Mouse (Mus musculus) olfactory bulb, adult 2 months (tissue): Measurements from ENCODE around the gene Rtca. TPM values are rescaled to one million over a fixed set of nuclear protein-coding genes. Genes with fewer than 3 reads are reported as not detected.

Experiments used
- H3K27ac ChIP-seq: fragments of 200-500 bp; 2 replicates; pipeline ENCODE4 v1.5.1; 2012; ENCODE audit warnings: low read depth, low read length; ENCODE audit not compliant: insufficient read depth
- H3K4me1 ChIP-seq: fragments of 200-500 bp; 2 replicates; pipeline ENCODE4 v1.6.1; 2012; ENCODE audit warnings: low read length; ENCODE audit not compliant: control insufficient read depth, insufficient read depth
- H3K4me3 ChIP-seq: fragments of 200-500 bp; 2 replicates; pipeline ENCODE4 v1.5.1; 2012; ENCODE audit warnings: mild to moderate bottlenecking, low read depth, low read length, moderate library complexity; ENCODE audit not compliant: insufficient read depth
- CTCF ChIP-seq: fragments of 200-500 bp; IDR thresholded peaks from 2 replicates; pipeline ENCODE4 v1.5.1; 2012; ENCODE audit warnings: low read depth, mild to moderate bottlenecking, low read length, moderate library complexity; ENCODE audit not compliant: insufficient read depth
- POLR2A ChIP-seq: fragments of 200-500 bp; IDR thresholded peaks from 2 replicates; pipeline ENCODE4 v1.6.1; 2012; ENCODE audit warnings: mild to moderate bottlenecking, low read depth, low read length, moderate library complexity; ENCODE audit not compliant: insufficient read depth
- WGBS: fragments of 180-500 bp; shearing (Covaris S2); methylation state at CpG from one replicate; pipeline ENCODE4 v1.1.7; 2018; 5-methylcytosine and 5-hydroxymethylcytosine counted together
- polyA plus RNA-seq: library from polyadenylated mRNA; stranded (reverse); fragments of >200 nt; gene quantifications from 2 replicates; pipeline ENCODE4 v1.2.4, GENCODE M21; 2012; ENCODE audit warnings: low replicate concordance; ENCODE audit not compliant: missing spikeins, insufficient read depth, insufficient read length

Gene Rtca
- polyA plus RNA-seq, 1 experiment, result not detected

GRCm38 (mm10) chr3:116480937-116481336 lies 27.1 kb downstream of the Rtca start:
- H3K27ac ChIP-seq, result no peak overlapping the region
- TF ChIP-seq POLR2A (no peak), CTCF (no peak)
- H3K4me3 ChIP-seq, result no peak overlapping the region
- WGBS, result 73% methylated on average over 5 of the region's 5 CpGs
- no peaks in the 10 kb centered on the region for H3K4me1 ChIP-seq

GRCm38 (mm10) chr3:116480119-116480518 lies 27.9 kb downstream of the Rtca start:
- no peak for TF ChIP-seq CTCF
- TF ChIP-seq POLR2A, result no peak
- Histone ChIP-seq H3K4me3 (no peak overlapping the region), H3K27ac (no peak overlapping the region), H3K4me1 (no peaks in the 10 kb centered on the region)
- 55% methylated on average over 2 of the region's 2 CpGs for WGBS

- Histone ChIP-seq H3K4me3 (no peak overlapping the region), H3K27ac (no peak overlapping the region), H3K4me1 (no peaks in the 10 kb centered on the region)
- WGBS, result 92% methylated on average over 7 of the region's 7 CpGs
- TF ChIP-seq POLR2A (no peak), CTCF (no peak)
Measured at GRCm38 (mm10) chr3:116477351-116477750, 30.7 kb downstream of the Rtca start.

- no peak overlapping the region for H3K4me3 ChIP-seq
- H3K4me1 ChIP-seq, result no peaks in the 10 kb centered on the region
- WGBS, result 66% methylated on average over 5 of the region's 5 CpGs
- TF ChIP-seq CTCF (no peak), POLR2A (no peak)
- H3K27ac ChIP-seq, result no peak overlapping the region
Measured at GRCm38 (mm10) chr3:116476686-116477298, 31.2 kb downstream of the Rtca start.

- no peak overlapping the region for H3K27ac ChIP-seq
- H3K4me1 ChIP-seq, result no peaks in the 10 kb centered on the region
- TF ChIP-seq POLR2A (no peak), CTCF (no peak)
- 45% methylated on average over 11 of the region's 11 CpGs for WGBS
- no peak overlapping the region for H3K4me3 ChIP-seq
Measured at GRCm38 (mm10) chr3:116474602-116475001, 33.4 kb downstream of the Rtca start.

- no peak for TF ChIP-seq POLR2A
- Histone ChIP-seq H3K27ac (no peak overlapping the region), H3K4me3 (no peak overlapping the region), H3K4me1 (no peaks in the 10 kb centered on the region)
- WGBS, result 94% methylated on average over 12 of the region's 12 CpGs
Measured at GRCm38 (mm10) chr3:116465709-116466108, 42.3 kb downstream of the Rtca start.

- Histone ChIP-seq H3K27ac (no peak overlapping the region), H3K4me1 (no peaks in the 10 kb centered on the region), H3K4me3 (no peak overlapping the region)
- TF ChIP-seq CTCF, result no peak
- no peak for TF ChIP-seq POLR2A
- 39% methylated on average over 2 of the region's 2 CpGs for WGBS
Measured at GRCm38 (mm10) chr3:116464318-116464717, 43.7 kb downstream of the Rtca start.

- H3K27ac ChIP-seq, result no peak overlapping the region
- 95% methylated on average over 4 of the region's 4 CpGs for WGBS
- TF ChIP-seq CTCF (no peak), POLR2A (no peak)
- H3K4me1 ChIP-seq, result no peaks in the 10 kb centered on the region
- no peak overlapping the region for H3K4me3 ChIP-seq
Measured at GRCm38 (mm10) chr3:116461053-116461452, 47.0 kb downstream of the Rtca start.

GRCm38 (mm10) chr3:116454529-116454928 lies 53.5 kb downstream of the Rtca start:
- Histone ChIP-seq H3K4me3 (no peak overlapping the region), H3K27ac (no peak overlapping the region), H3K4me1 (no peaks in the 10 kb centered on the region)
- 75% methylated on average over 1 of the region's 1 CpGs for WGBS
- TF ChIP-seq POLR2A (no peak), CTCF (no peak)

- no peak overlapping the region for H3K27ac ChIP-seq
- H3K4me3 ChIP-seq, result no peak overlapping the region
- no peak for TF ChIP-seq POLR2A
- TF ChIP-seq CTCF, result no peak
- 85% methylated on average over 3 of the region's 3 CpGs for WGBS
- H3K4me1 ChIP-seq, result no peaks in the 10 kb centered on the region
Measured at GRCm38 (mm10) chr3:116450741-116451140, 57.3 kb downstream of the Rtca start.
